Mouse (Mus musculus) heart, postnatal 0 days (tissue): ENCODE results near the gene Myl6b. TPM values are rescaled to one million over a fixed set of nuclear protein-coding genes. Genes with fewer than 3 reads are reported as not detected.
"Not testable (repeated sequence)": the region's sequence is repeated elsewhere in the genome, so short reads cannot be mapped to it uniquely, and the experiment has no call there.

Experiments
- ATAC-seq: fragments of 200-750 bp; cut with Nextera tagmentation; 2 replicates; pipeline ENCODE4 v1.8.0; 2017; ENCODE audit warnings: low read depth, moderate number of reproducible peaks, moderate library complexity; ENCODE audit not compliant: insufficient read depth
- DNase-seq: peaks from one replicate; pipeline ENCODE4 v3.0.0-alpha.2; 2016; ENCODE audit warnings: low spot score
- H3K27ac ChIP-seq: fragments of 300-500 bp; sonication (generic); 2 replicates; pipeline ENCODE4 v1.5.1; 2014; ENCODE audit warnings: low read depth, mild to moderate bottlenecking
- H3K27me3 ChIP-seq: fragments of 300-500 bp; sonication (generic); 2 replicates; pipeline ENCODE4 v1.6.1; 2014; ENCODE audit warnings: low read length, mixed read lengths; ENCODE audit not compliant: control insufficient read depth, insufficient read depth
- H3K36me3 ChIP-seq: fragments of 300-500 bp; sonication (generic); replicated peaks from 2 replicates; pipeline ENCODE4 v1.6.1; 2014; ENCODE audit warnings: low read length, mixed read lengths; ENCODE audit not compliant: control insufficient read depth, insufficient read depth
- H3K4me1 ChIP-seq: fragments of 300-500 bp; sonication (generic); 2 replicates; pipeline ENCODE4 v1.6.1; 2014; ENCODE audit warnings: antibody characterized with exemption; ENCODE audit not compliant: control insufficient read depth, insufficient read depth
- H3K4me2 ChIP-seq: fragments of 300-500 bp; sonication (generic); 2 replicates; pipeline ENCODE4 v1.6.1; 2014; ENCODE audit warnings: low read depth, mild to moderate bottlenecking, low read length, moderate library complexity
- H3K4me3 ChIP-seq: fragments of 300-500 bp; sonication (generic); 2 replicates; pipeline ENCODE4 v1.5.1; 2014; ENCODE audit warnings: low read depth, low read length
- H3K9ac ChIP-seq: fragments of 300-500 bp; sonication (generic); replicated peaks from 2 replicates; pipeline ENCODE4 v1.6.1; 2014; ENCODE audit warnings: low read depth, low read length, mixed read lengths
- H3K9me3 ChIP-seq: fragments of 300-500 bp; sonication (generic); replicated peaks from 2 replicates; pipeline ENCODE4 v1.6.1; 2016; ENCODE audit warnings: low read length; ENCODE audit not compliant: control insufficient read depth
- CTCF ChIP-seq: IDR thresholded peaks from 2 replicates; pipeline ENCODE4 v1.5.1; 2016; ENCODE audit warnings: antibody characterized with exemption, control low read depth, low read depth
- EP300 ChIP-seq: IDR thresholded peaks from 2 replicates; pipeline ENCODE4 v1.6.1; 2016; ENCODE audit warnings: antibody characterized with exemption, low read depth
- WGBS: fragments of 180-500 bp; shearing (Covaris S2); extraction: QIAGEN DNeasy Blood & Tissue Kit; methylation state at CpG from one replicate; pipeline ENCODE4 v1.1.7; 2014; 5-methylcytosine and 5-hydroxymethylcytosine counted together
- polyA plus RNA-seq: library from polyadenylated mRNA; unstranded; fragments of >200 nt; fragmentation: Nextera tagmentation; extraction: Ambion mirVana; gene quantifications from 2 replicates; pipeline ENCODE4 v1.2.1, GENCODE M21; 2015
- total RNA-seq: library from RNA; depleted of rRNA; stranded (reverse); fragments of >200 nt; gene quantifications from 2 replicates; pipeline ENCODE4 v1.2.3, GENCODE M21; 2014; ENCODE audit warnings: low replicate concordance

Myl6b gene
- total and polyA plus RNA-seq, 2 experiments from 2014 or later: 4.8 to 4.9 TPM

GRCm38 (mm10) chr10:128495270-128495669 lies 3.2 kb downstream of the Myl6b start:
- Histone ChIP-seq H3K9ac (peak overlapping the region; percentile 83), H3K36me3 (peaks cover 17% of the 10 kb centered on the region), H3K4me1 (peaks cover 34% of the 10 kb centered on the region), H3K4me2 (peak overlapping the region; percentile 82), H3K27me3 (no peaks in the 10 kb centered on the region), H3K4me3 (peak overlapping the region; percentile 79), H3K27ac (peak overlapping the region; percentile 95), H3K9me3 (no peaks in the 10 kb centered on the region)
- WGBS: 58% methylated on average over 2 of the region's 2 CpGs
- DNase-seq (no peak), ATAC-seq (no peak)
- TF ChIP-seq EP300 (no peak), CTCF (no peak)

GRCm38 (mm10) chr10:128494667-128495245 lies 3.7 kb downstream of the Myl6b start:
- TF ChIP-seq EP300 (no peak), CTCF (no peak)
- peak overlapping the region; percentile 82 for H3K4me2 ChIP-seq
- ATAC-seq (no peak), DNase-seq (no peak)
- peak overlapping the region; percentile 83 for H3K9ac ChIP-seq
- H3K9me3 ChIP-seq: no peaks in the 10 kb centered on the region
- no peaks in the 10 kb centered on the region for H3K27me3 ChIP-seq
- H3K36me3 ChIP-seq: peaks cover 22% of the 10 kb centered on the region
- 32% methylated on average over 11 of the region's 11 CpGs for WGBS
- peak overlapping the region; percentile 95 for H3K27ac ChIP-seq
- H3K4me3 ChIP-seq: peak overlapping the region; percentile 79
- H3K4me1 ChIP-seq: peaks cover 39% of the 10 kb centered on the region

DNA sequence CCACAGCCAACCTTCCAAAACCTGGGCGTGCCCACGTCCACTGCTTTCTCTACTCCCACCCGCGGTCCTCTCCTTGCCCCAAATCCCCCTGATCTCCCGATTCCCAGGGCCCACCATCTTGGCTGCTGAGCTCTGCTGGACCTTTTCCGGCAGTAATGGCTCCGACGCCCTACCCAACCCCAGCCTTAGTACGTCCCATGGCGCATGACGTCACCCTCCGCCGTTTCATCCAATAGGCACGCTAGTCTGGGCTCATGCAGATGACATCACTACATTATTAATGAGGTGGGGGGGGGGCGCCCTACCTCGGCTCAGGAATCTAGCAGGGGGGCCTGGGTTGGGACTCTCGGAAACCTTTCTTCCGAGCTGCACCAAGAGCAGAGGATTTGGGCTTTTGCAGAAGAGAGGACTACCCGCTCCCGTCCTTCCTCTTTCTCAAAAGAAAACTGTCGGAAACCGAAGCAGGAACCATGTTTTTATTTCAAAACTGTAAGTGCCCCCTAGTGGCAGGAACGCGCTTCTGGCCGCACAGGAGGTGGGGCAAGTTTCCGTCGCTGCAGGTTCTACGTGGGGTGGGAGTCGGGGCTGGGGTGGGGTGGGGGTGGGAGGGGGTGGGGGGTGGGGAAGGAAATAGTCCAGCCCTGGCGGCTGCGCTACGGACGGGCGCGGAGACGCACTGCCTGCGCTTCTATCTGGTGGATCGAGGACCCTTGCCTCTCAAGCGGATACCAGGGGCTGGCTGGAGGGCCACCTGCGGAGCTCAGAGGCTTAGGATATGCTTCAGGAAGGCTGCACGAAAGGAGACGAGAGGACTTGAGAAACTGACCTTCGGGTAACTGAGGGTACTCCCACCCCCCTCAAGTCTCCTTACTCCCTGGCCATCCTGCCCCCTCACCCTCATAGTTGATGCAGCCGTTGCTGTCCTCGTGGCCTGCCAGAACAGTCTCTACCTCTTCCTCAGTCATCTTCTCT lies 4.5 kb downstream of the Myl6b start, which contains the start of gene Myl6:
Myl6 (minus strand) TSS at position 451 of the 972 bp plus-strand sequence.
- TF ChIP-seq CTCF: peak; percentile 70
- peak; percentile 90 for TF ChIP-seq EP300
- peak within 1 kb of the TSS; percentile 95 for H3K27ac ChIP-seq
- peak within 1 kb of the TSS; percentile 79 for H3K4me3 ChIP-seq
- DNase-seq (peak; percentile 96), ATAC-seq (peak; percentile 86)
- peaks cover 42% of the 10 kb centered on the region for H3K4me1 ChIP-seq
- H3K9ac ChIP-seq: peak within 1 kb of the TSS; percentile 83
- no peaks in the 10 kb centered on the region for H3K27me3 ChIP-seq
- H3K9me3 ChIP-seq: no peaks in the 10 kb centered on the region
- H3K36me3 ChIP-seq: peaks cover 30% of the 10 kb centered on the region
- under 1% methylated on average over 43 of the region's 45 CpGs for WGBS
- peak within 1 kb of the TSS; percentile 82 for H3K4me2 ChIP-seq

GRCm38 (mm10) chr10:128493319-128493694 lies 5.2 kb downstream of the Myl6b start:
- H3K9me3 ChIP-seq: no peaks in the 10 kb centered on the region
- ATAC-seq: peak; percentile 1; the same call in 1 of the 2 replicates

DNA sequence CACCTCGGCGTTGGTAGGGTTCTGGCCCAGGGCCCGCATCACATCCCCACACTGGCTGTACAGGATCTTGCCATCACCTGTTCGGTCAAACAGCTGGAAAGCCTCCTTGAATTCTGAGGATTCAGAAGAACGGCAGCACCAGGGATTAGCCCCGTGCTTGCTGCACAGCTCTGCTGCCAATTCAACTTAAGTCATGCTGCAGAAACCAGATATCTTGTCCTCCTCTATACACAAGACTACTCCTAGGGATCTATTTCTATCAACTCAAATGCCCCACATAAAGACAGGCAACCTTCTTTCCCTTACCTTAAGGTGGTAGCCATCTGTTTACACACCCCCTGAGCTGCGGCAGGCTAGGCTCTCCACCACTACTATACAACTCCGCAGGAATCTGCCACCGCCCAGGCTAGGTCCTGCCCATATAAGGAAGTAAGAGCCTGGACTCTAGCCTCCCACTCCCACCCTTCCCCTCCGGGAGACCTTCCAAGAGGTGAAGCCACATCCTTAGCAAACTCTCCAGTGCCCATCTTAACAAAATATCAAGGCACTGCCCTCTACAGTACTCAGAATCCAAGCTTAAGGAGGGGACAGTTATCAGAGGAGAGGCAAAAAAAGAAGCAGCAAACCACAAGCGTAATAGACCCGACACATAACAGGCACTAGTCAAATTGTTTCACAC lies 5.7 kb downstream of the Myl6b start:
- ATAC-seq (peak; percentile 54), DNase-seq (peak; percentile 93)
- WGBS: 5% methylated on average over 12 of the region's 12 CpGs
- peak overlapping the region; percentile 79 for H3K4me3 ChIP-seq
- H3K27me3 ChIP-seq: no peaks in the 10 kb centered on the region
- peak overlapping the region; percentile 82 for H3K4me2 ChIP-seq
- H3K27ac ChIP-seq: peak overlapping the region; percentile 95
- H3K4me1 ChIP-seq: peaks cover 42% of the 10 kb centered on the region
- TF ChIP-seq CTCF (no peak), EP300 (no peak)
- H3K9ac ChIP-seq: peak overlapping the region; percentile 83
- H3K36me3 ChIP-seq: peaks cover 42% of the 10 kb centered on the region
- H3K9me3 ChIP-seq: no peaks in the 10 kb centered on the region

More at GRCm38 (mm10) chr10:128493319-128493694, 5.2 kb downstream of the Myl6b start:
- no peak for TF ChIP-seq CTCF
- TF ChIP-seq EP300: no peak
- H3K27ac ChIP-seq: peak overlapping the region; percentile 95
- peaks cover 37% of the 10 kb centered on the region for H3K36me3 ChIP-seq
- H3K4me2 ChIP-seq: peak overlapping the region; percentile 82
- H3K4me1 ChIP-seq: peaks cover 42% of the 10 kb centered on the region
- DNase-seq: peak; percentile 33
- WGBS: 0% methylated on average over 12 of the region's 12 CpGs
- H3K27me3 ChIP-seq: no peaks in the 10 kb centered on the region
- peak overlapping the region; percentile 83 for H3K9ac ChIP-seq
- H3K4me3 ChIP-seq: peak overlapping the region; percentile 79

DNA sequence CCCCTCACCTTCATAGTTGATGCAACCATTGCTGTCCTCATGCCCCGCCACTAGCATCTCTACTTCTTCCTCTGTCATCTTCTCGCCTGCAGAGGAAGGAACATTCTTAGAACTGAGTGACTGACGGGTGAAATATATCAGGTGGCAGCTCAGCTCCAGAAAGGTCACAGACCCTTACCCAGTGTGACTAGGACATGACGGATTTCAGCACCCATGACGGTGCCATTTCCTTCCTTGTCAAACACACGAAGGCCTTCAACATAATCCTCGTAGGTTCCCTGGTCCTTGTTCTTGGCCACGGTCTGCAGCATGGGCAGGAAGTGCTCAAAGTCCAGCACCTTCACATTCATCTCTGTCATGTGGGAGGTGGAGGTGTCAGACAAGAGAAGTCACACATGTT lies 6.4 kb downstream of the Myl6b start:
- peaks cover 49% of the 10 kb centered on the region for H3K36me3 ChIP-seq
- 6% methylated on average over 8 of the region's 8 CpGs for whole genome bisulfite sequencing

More for the DNA sequence above, 6.4 kb downstream of the Myl6b start:
- Histone ChIP-seq H3K27ac (peak overlapping the region; percentile 95), H3K4me2 (peak overlapping the region; percentile 82), H3K4me3 (peak overlapping the region; percentile 79), H3K9ac (peak overlapping the region; percentile 83), H3K4me1 (peaks cover 42% of the 10 kb centered on the region)
- not testable (repeated sequence) for H3K27me3 ChIP-seq, DNase-seq, H3K9me3 ChIP-seq, ATAC-seq
